Mouse (Mus musculus) ES-Bruce4 (cell line): Measurements from ENCODE around the gene Fbn1.

Experiments
- CTCF ChIP-seq: IDR thresholded peaks from one replicate; pipeline ENCODE4 v1.8.1; 2011; ENCODE audit warnings: low read depth, low read length
- EP300 ChIP-seq: IDR thresholded peaks from 2 replicates; pipeline ENCODE4 v1.6.1; 2011; ENCODE audit warnings: low read depth, low read length; ENCODE audit not compliant: insufficient read depth
- POLR2A ChIP-seq: IDR thresholded peaks from one replicate; pipeline ENCODE4 v1.8.1; 2011; ENCODE audit warnings: low read length; ENCODE audit not compliant: insufficient read depth

GRCm38 (mm10) chr2:125260326-125260725, 247.5 kb downstream of the Fbn1 start:
- TF ChIP-seq POLR2A (no peak), CTCF (no peak), EP300 (no peak)
